Mouse (Mus musculus) adrenal gland, postnatal 25 days (tissue): Measurements from ENCODE around the gene Tab2. TPM values are rescaled to one million over a fixed set of nuclear protein-coding genes. Genes with fewer than 3 reads are reported as not detected.
"Not testable (repeated sequence)": the region's sequence is repeated elsewhere in the genome, so short reads cannot be mapped to it uniquely, and the experiment has no call there.

ENCODE experiments used
- DNase-seq: peaks from one replicate; pipeline ENCODE4 v3.0.0; 2021; ENCODE audit warnings: mixed read lengths
- total RNA-seq: library from RNA; stranded (reverse); gene quantifications from 2 replicates; pipeline ENCODE4 v1.2.3, GENCODE M21; 2021

The Tab2 gene
- total RNA-seq, 1 experiment from 2014 or later = 60.7 TPM

GRCm38 (mm10) chr10:7888256-7888868 is 67.7 kb downstream of the Tab2 start:
- no peak for DNase-seq

- peak; percentile 77 for DNase-seq
Measured at GRCm38 (mm10) chr10:7883524-7883923, 72.5 kb downstream of the Tab2 start.

- DNase-seq = no peak
Measured at GRCm38 (mm10) chr10:7881971-7882370, 74.1 kb downstream of the Tab2 start.

- not testable (repeated sequence) for DNase-seq
Measured at GRCm38 (mm10) chr10:7880283-7880682, 75.7 kb downstream of the Tab2 start.

- DNase-seq = no peak
Measured at GRCm38 (mm10) chr10:7874194-7874593, 81.8 kb downstream of the Tab2 start.

GRCm38 (mm10) chr10:7871381-7872020 is 84.5 kb downstream of the Tab2 start:
- DNase-seq = no peak

- no peak for DNase-seq
Measured at GRCm38 (mm10) chr10:7870571-7871315, 85.3 kb downstream of the Tab2 start.

- no peak for DNase-seq
Measured at GRCm38 (mm10) chr10:7869746-7870145, 86.3 kb downstream of the Tab2 start.

- no peak for DNase-seq
Measured at GRCm38 (mm10) chr10:7867666-7868030, 88.4 kb downstream of the Tab2 start.

GRCm38 (mm10) chr10:7866762-7867665 is 89.0 kb downstream of the Tab2 start:
- peak; percentile 58 for DNase-seq

- DNase-seq = no peak
Measured at GRCm38 (mm10) chr10:7864806-7865205, 91.2 kb downstream of the Tab2 start.

- no peak for DNase-seq
Measured at GRCm38 (mm10) chr10:7864184-7864583, 91.8 kb downstream of the Tab2 start.

- no peak for DNase-seq
Measured at GRCm38 (mm10) chr10:7863411-7863810, 92.6 kb downstream of the Tab2 start.

GRCm38 (mm10) chr10:7861937-7862657 is 93.9 kb downstream of the Tab2 start:
- DNase-seq = no peak

- DNase-seq = no peak
Measured at GRCm38 (mm10) chr10:7861259-7861936, 94.6 kb downstream of the Tab2 start.

- no peak for DNase-seq
Measured at GRCm38 (mm10) chr10:7860494-7860893, 95.5 kb downstream of the Tab2 start.

Other genes starting within 250 kb of the Tab2 start
- 35.2 and 36.7 TPM in 2 replicates for gene Katna1, start 230.2 kb downstream of the Tab2 start, total RNA-seq
- gene Ginm1, start 163.4 kb downstream of the Tab2 start, total RNA-seq = 278 and 285 TPM in 2 replicates
- gene Ppil4, start 163.3 kb downstream of the Tab2 start, total RNA-seq = 25.2 and 30.3 TPM in 2 replicates
- 0.18 and 0.24 TPM in 2 replicates for gene Zc3h12d, start 123.8 kb downstream of the Tab2 start, total RNA-seq